Mouse (Mus musculus) retina, postnatal 7 days (tissue): Measurements from ENCODE around the gene Ppp5c.
"Not testable (repeated sequence)": the region's sequence is repeated elsewhere in the genome, so short reads cannot be mapped to it uniquely, and the experiment has no call there.

Experiments
- DNase-seq: peaks from one replicate; pipeline ENCODE4 v3.0.0-alpha.2; 2012; ENCODE audit warnings: low read depth, low spot score

The Ppp5c gene

DNA sequence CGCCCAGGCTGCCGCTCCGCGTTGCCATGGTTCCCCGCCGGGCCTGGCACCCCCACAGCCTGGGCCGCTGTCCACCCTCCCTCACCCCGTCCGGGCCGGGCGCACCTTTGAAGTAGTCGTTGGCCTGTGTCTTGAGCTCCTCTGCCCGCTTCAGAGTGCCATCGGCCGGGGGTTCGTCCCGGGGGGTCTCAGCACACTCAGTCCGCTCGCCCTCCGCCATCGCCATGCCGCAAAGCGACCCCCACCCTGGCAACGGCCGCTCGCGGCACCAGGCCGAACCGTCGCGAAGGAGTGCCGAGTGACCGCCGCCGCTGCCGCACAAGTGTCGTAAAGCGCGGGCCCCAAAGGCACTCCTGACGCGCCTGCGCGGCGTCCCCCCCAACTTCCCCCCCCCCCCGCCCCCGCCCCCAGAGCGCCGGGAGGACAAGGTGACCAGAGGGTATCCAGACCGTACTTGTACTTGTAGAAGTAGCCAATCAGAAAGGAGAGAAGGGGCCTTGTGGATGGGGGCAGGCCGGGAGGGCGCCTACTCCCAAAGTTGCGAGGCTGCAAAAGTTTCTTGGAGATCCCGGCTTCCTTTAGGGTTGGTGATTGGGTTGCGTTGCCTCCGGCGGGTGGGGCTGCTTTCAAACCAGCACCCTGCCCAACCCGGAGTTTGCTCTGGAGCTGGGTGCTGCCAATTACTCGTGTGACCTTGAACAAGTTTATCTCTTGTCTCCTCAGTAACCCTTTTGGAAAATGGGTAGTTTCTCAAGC, at the start of gene Ppp5c:
Gene Ppp5c (minus strand): TSS at position 337 of the 756 bp plus-strand sequence.
- peak; percentile 78 for DNase-seq

DNA sequence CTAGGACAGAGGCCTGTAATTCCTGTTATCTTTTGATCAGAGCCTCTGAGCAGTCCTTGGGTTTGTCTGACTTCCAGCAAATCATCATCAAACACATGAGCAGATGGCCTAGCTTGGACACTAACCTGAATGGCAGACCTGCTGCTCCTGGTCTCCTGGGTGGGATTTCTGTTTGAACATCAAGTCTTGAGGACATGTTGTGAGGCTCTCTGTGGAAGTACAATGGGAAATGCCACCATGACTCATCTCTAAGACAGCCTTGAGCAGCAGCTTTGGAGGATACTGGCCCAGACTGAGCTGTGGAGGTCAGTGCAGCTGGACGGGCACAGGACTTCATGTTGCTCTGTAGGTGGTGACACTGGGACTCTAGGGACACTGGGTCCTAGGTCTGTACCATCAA, 48.8 kb upstream of the Ppp5c start:
- DNase-seq: no peak

DNA sequence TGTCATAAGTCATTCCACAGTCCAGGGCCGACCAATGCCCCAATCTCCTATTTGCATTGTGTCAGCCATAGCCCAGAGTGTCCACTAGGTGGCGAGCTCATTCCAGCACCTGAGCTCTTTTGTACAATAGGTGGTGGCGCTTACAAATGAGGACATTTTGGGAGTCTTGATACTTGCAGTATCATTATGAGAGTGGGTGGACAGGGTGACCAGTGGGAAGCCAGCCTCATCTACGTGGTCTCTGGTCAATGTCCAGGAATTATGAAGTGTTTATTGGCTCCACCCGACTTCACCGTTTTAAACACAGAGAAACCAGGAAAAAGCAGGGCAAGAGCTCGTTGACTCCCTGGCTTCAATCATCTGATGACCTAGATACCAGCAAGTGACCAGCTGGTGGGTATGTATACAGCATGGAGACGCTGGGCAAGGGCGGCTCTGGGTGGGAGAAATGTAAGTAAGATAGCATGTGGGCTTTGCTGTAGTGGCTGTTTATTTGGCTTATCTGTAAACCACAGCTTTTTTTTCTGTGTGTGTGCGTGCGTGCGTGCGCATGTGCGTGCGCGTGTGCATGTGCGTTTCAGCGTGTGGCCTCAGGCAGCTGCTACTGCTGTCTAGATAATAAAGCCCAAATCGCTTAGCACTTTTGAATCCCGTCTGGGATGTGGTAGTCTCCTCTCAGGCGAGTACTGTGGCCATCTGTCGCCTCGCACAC, 46.3 kb upstream of the Ppp5c start, which contains the start of gene Psg16:
Gene Psg16 (plus strand): TSS at position 137 of the 712 bp plus-strand sequence.
- peak; percentile 74 for DNase-seq

DNA sequence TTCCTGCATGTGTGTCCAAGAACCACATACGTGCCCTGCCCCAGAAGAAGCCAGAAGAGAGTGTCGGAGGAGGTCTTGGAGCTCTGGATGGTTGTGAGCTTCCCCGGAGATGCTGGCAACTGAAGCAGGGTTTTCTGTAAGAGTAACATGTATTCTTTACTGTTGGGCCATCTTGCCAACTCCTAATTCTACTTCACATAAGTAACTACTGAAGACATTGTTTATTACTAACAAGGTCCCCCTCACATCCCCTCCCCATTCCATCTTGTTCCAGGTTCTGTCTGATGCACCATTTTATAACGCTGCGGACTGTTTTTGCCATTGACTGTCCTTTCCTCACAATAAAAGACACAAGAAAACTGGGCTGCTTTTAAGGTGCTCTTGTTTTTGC, 45.8 kb upstream of the Ppp5c start:
- DNase-seq: no peak

DNA sequence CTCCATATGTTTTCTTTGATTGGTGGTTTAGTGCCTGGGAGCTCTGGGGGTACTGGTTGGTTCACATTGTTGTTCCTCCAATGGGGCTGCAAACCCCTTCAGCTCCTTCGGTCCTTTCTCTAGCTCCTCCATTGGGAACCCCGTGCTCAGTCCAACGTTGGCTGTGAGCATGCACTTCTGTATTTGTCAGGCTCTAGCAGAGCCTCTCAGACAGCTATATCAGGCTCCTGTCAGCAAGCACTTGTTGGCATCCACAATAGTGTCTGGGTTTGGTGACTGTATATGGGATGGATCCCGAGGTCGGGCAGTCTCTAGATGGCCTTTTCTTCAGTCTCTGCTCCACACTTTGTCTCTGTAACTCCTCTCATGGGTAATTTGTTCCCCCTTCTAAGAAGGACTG, 39.9 kb upstream of the Ppp5c start:
- not testable (repeated sequence) for DNase-seq

DNA sequence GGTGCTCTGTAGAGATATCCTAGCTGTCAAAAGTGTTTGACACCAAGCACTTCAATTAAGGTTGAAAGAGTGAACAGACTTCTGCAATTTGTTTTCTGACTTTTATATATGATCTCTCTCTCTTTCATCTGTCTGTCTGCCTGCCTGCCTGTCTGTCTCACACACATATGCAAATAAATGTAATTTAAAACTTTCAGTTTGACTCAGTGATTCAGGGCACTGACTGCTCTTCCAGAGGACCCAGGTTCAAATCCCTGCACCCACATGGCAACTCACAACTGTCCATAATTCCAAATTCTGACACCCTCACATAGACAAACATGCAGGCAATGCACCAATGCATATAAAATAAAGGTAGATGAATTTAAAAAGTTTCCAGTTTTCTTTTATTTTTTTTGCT, 39.3 kb upstream of the Ppp5c start:
- DNase-seq: no peak

DNA sequence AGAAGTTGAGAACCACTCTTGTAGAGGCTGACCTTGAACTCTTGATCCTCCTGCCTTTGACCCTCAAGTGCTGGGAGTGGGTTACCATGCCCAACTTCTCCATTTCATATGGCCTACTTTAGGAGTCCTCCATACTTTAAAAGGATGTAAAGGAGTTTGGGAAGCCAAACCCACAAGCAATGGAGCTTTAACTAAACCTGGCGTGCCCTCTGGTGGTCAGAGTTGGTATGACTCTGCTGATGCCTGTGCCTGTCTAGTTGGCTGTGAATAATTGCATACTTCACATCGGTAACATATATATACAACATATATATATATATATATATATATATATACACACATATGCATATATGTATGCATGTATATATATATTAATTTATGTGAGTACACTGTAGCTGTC, 38.7 kb upstream of the Ppp5c start:
- peak; percentile 66 for DNase-seq

DNA sequence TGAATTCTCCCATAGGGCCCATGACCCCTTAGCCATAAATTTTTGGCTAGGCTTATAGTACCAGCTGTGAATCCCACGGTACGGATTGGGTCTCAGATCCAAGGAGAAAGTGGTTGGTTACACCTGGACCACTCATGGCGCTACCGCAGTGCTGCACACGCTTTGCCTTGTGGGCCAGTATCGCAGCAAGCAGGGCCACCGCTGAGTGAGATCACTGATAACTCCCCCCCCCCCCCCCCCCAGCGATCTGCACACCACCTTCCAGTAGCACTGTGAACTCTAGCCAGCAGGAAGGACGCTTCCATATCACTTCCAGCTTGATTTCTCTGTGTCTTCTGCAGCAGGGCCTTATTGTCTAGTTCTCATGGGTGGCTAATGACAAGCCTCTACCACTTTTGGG, 37.9 kb upstream of the Ppp5c start:
- no peak for DNase-seq

DNA sequence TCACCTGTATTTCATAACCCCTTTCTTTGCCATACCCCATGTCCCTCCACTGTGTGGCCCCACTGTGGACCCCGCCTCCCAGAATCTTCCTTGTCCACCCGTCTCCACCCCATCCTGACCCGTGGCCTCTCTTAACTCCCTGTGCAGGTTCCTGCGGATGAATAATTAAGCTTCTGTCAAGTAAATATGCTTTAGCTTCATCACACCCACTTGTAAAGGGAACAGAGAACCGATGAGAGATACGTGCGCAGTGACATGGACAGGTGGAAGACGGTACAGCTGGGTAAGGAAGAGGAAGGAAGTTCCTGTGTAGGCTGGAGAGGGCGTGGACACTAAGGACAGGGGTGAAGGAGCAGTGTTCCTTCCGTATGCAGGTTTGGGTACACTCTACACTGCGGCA, 35.1 kb upstream of the Ppp5c start:
- DNase-seq: no peak

DNA sequence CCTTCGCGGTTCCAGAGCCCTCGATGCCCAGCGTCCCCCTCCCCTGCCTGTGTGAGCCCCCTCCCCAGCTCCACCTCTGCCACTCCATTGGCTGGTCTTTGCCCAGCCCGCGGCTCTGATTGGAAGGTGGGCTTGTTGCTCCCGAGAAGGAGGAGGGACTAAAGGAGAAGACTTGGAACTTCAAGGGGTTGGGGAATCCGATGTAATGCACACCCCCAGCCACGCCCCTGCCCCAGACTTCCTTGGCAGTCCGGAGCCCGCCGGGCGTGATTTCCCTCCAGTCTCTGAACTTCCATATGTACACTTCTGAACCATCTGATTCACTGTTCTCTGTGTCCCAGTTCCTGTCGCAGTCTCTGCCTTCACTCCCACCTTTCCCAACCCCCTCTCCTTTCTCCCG, 34.7 kb upstream of the Ppp5c start, which contains the start of gene Hif3a:
Gene Hif3a (minus strand): TSS at position 39 of the 400 bp plus-strand sequence.
- DNase-seq: no peak

DNA sequence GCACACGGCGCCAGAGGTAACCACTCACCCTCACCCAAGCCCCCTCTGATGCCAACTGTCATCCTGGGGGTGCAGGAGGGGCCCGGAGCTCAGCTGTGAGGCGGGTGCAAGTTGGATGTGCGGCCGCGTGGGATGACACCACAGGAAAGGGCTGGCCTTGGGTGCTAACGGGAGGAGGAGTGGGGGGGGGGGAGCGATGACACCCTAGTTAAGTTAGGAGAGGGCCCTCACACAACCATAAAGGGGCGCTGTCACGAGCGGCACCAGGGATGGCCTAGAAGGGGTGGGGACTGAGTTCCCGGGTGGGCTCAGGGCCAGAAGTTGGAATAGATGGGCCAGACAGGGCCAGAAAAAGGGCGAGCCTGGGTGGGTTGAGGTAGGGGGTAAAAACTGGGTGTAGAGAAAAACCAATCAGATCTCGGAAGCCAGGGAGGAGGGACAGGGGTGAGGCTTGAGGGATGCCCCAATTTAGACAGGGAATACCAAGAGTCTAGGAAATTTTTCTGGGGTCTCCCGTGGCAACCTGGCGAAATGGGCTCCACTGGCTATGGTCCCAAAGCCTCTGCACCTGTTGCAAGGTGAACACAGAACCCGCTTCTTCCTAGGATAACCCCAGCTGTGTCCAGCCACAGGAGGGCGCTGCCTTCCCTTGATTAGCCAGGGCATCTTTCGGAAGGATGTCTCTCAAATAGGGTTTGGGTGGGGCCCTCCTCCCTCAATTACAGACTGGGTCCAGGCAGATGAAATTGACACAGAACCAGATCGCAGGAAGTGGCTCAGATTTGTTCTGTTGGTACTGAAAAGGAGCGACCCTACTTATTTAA, 33.3 kb upstream of the Ppp5c start:
- no peak for DNase-seq

DNA sequence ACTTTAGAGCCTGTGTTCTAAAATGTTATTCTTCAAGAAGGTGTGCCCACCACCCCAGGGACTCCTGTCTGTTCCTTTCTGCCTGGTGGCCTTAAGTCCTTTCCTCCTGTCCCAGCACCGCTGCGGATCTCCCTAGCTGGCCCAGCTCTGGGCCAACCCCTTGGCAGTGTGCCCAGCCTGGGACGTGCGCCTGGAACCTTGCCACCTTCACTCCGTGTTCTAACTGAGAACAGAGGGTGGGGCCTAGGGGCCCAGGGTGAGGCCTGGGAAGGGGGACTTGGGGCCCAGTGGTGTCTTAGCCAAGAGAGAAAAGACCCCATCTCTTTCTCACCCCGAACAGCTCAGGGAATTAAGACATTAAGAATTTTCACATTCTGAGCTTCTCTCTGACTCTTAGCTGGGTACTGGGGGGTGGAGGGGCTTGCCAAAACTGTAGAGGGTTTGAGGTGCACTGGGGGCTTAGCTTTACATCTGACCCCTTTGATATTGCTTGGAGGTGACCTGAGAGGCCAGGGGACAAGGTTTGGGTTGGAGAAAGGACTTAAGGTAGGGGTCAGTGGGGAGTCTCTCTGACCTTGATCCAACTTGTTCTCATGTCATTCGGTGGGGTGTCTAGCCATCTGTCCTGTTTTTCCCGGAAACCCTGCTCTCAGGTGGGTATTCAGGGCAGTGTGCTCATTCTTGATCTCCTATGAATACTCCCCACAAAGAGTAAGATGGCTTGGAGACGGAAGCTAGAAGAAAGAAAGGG, 32.5 kb upstream of the Ppp5c start:
- DNase-seq: peak; percentile 63

DNA sequence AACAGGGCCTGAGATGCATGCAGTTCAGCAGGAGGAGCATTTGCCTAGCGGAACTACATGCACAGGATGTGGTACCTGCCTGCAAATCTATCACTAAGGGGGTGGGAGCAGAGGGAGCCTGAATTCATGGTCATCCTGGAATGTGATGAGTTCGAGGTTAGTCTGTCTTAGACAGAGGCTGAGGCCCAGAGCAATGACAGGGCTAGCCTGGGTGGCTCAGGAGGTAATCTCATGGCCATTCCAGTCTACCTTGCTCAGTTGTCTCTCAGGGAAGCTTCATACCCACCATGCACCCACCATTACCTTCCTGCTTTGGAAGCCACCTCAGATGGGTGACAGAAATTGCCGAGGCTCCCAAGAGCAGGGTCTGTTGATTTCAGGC, 31.7 kb upstream of the Ppp5c start:
- DNase-seq: no peak

DNA sequence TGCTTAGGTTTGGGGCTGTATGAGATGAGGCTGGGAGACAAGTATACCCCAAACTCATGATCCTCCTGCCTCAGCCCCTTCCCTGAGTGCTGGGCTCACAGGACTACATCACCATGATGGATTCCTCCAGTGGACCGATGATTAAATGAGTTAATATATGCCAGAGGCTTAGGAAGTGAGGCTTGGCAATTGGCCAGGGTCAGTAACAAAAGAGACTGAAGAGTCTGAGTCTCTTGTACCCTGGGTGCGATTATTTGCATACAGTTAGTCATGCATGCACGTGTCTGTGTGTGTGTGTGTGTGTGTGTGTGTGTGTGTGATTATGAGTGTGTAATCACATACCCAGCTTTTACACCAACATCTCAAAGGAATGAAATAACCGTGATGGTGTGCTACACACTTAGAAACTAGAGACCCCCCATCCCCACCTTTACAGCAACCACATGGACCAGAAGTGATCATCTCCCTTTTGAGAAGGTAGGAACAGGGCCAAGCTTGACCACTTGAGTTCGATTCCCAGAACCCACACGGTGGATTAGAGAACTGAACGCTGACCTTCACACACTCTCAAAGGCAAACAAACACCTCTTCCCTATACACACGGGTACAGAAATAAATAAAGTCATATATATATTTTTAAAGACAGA, 31.2 kb upstream of the Ppp5c start:
- no peak for DNase-seq

DNA sequence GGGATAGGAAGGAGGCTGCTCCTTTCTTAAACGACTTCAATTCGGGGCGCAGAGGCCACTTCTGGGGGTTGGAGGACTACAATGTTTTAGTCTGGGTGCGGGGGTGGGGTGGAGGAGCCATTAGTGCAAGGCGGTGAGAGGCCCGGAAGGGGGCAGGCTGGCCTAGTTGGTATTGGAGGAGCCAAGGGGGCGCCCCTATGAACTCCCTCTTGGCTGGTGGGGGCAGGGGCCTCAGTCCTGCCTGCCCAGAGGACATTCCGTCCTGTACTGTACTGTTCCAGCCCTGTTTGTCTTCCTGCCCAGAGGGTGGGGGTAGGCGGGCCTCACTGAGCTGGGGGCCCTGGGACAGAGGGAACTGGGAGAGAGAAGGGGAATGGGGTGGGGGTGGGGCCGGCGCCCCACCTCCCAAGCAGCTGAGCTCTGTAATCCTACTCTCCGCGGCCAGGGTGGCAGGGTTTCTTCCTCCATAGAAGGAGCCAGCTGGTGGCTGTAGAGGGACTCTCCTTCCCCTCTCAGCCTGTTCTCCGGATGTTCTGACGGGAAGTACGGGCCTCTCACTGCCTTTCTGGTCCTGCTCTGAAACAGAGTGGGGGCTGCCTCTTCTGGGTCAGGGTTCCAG, 30.5 kb upstream of the Ppp5c start:
- no peak for DNase-seq

DNA sequence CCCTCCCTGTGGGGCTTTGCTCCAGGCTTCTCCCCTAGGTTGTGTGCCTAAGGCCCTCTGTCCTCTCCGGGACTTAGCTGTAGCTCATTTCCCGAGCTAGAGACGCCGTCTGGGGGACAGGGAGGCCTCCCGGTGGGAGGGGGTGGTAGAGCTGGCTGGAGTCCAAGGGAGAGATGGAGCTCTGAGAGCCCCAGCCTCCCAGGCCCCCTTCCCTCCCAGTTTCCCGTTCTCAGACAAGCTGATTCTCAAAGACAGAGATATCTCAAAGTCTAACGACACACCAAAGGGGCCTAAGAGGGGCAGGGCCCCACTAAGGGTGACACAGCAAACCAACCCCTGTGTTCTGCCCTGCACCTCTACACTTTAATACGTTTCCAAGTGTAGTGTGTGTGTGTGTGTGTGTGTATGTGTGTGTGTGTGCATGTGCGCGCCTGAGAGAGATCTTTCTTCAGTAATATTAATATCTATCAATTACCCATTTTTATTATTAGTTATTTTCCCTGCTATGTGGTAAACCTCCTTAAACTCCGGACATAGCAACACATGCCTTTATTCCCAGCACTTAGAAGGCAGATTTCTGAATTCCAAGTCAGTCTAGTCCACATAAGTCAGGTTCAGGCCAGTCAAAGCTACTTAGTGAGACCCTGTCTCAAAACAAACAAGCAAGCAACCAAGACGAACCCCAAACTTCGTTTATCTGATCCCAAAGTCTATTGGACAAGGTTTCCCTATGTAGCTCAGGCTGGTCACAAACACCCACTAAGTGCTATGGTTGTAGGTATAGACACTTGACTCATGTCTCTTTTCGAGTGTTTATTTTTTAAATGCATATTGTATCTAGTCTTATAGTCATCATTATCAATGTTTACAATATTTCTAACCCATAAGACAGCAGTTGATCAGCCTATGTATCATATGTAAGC, 29.1 kb upstream of the Ppp5c start:
- DNase-seq: no peak

DNA sequence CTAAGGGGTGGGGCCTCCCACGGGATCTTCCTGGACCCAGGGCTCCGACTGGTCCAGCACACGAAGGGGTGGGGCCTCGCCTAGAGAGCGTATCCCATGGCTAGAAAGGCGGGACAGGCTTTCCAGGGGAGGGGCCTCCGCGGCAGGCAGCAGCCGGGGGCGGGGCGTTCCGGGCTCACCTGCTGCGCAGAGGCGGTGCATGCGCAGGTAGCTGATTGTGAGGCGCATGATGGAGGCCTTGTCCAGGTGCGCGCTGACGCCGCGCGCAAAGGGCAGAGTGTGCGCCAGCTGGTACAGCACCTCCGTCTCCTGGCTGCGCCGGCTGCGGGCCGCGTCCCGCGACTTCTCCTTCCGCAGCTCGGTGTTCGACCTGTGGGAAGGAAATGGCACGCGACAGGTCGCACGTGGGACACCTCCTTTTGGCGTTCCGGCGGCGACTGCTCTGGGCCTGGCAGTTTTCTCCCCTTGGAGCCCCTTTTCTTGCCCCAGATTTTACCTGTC, 28.4 kb upstream of the Ppp5c start:
- DNase-seq: peak; percentile 78

DNA sequence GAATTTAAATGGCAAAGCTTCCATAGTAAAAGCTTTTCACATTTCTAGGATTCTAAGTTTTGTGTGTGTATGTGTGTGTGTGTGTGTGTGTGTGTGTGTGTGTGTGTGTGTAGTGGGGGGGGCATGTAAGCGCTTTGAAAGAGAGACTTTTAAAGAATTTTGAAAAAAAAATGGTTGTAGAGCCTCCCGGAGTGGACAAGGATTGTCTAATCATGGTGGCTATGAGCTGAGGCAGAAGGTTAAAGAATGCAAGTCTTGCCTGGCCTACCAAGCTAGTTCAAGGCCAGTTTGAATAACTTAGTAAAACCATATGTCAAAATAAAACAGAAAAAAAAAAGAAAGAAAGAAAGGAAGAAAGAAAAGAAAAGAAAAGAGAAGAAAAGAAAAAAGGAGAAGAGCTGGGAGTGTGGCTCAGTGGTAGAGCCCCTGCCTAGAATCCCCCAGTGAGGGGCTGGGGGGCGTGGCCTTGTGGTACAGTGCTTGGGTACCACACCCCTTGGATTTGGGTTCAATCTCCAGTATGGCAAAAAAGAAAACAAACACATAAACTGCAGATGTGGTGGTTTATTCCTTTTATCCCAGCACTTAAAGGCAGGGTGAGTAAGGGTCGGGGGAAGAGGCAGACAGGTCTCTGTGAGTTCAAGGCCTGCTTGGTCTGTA, 27.7 kb upstream of the Ppp5c start:
- no peak for DNase-seq
